Mouse (Mus musculus) midbrain, postnatal 0 days (tissue): ENCODE results near the gene Macrod1. TPM values are rescaled to one million over a fixed set of nuclear protein-coding genes. Genes with fewer than 3 reads are reported as not detected.

ENCODE experiments used
- ATAC-seq: fragments of 200-750 bp; cut with Nextera tagmentation; 2 replicates; pipeline ENCODE4 v1.8.0; 2017; ENCODE audit warnings: moderate number of reproducible peaks, mild to moderate bottlenecking, moderate TSS enrichment, moderate library complexity; ENCODE audit not compliant: low FRiP score
- DNase-seq: peaks from one replicate; pipeline ENCODE4 v3.0.0-alpha.2; 2015; ENCODE audit warnings: low spot score
- H3K27ac ChIP-seq: fragments of 300-500 bp; sonication (generic); 2 replicates; pipeline ENCODE4 v1.5.1; 2014; ENCODE audit warnings: low read depth, mild to moderate bottlenecking, low read length, mixed read lengths
- H3K27me3 ChIP-seq: fragments of 300-500 bp; sonication (generic); 2 replicates; pipeline ENCODE4 v1.6.1; 2014; ENCODE audit warnings: low read length, control low read depth, mixed read lengths; ENCODE audit not compliant: insufficient read depth
- H3K36me3 ChIP-seq: fragments of 300-500 bp; sonication (generic); 2 replicates; pipeline ENCODE4 v1.6.1; 2014; ENCODE audit warnings: low read length, control low read depth, mixed read lengths; ENCODE audit not compliant: insufficient read depth
- H3K4me1 ChIP-seq: fragments of 300-500 bp; sonication (generic); 2 replicates; pipeline ENCODE4 v1.6.1; 2014; ENCODE audit warnings: mild to moderate bottlenecking, control low read depth, antibody characterized with exemption, low read length, mixed read lengths; ENCODE audit not compliant: insufficient read depth
- H3K4me2 ChIP-seq: fragments of 300-500 bp; sonication (generic); 2 replicates; pipeline ENCODE4 v1.6.1; 2014; ENCODE audit warnings: low read depth, mild to moderate bottlenecking, low read length, mixed read lengths; ENCODE audit not compliant: poor library complexity, severe bottlenecking
- H3K4me3 ChIP-seq: fragments of 300-500 bp; sonication (generic); 2 replicates; pipeline ENCODE4 v1.5.1; 2014; ENCODE audit warnings: low read depth, mild to moderate bottlenecking, low read length, moderate library complexity
- H3K9ac ChIP-seq: fragments of 300-500 bp; sonication (generic); replicated peaks from 2 replicates; pipeline ENCODE4 v1.6.1; 2014; ENCODE audit warnings: mild to moderate bottlenecking, low read length, moderate library complexity, mixed read lengths; ENCODE audit not compliant: poor library complexity, severe bottlenecking
- H3K9me3 ChIP-seq: fragments of 300-500 bp; sonication (generic); 2 replicates; pipeline ENCODE4 v1.6.1; 2016; ENCODE audit warnings: low read length, control low read depth
- CTCF ChIP-seq: IDR thresholded peaks from 2 replicates; pipeline ENCODE4 v1.5.1; 2016; ENCODE audit warnings: antibody characterized with exemption, mild to moderate bottlenecking
- WGBS: fragments of 180-500 bp; shearing (Covaris S2); extraction: QIAGEN DNeasy Blood & Tissue Kit; methylation state at CpG from one replicate; pipeline ENCODE4 v1.1.7; 2014; 5-methylcytosine and 5-hydroxymethylcytosine counted together
- polyA plus RNA-seq: library from polyadenylated mRNA; unstranded; fragments of >200 nt; fragmentation: Nextera tagmentation; extraction: Ambion mirVana; gene quantifications from 2 replicates; pipeline ENCODE4 v1.2.1, GENCODE M21; 2015
- total RNA-seq: library from RNA; depleted of rRNA; stranded (reverse); fragments of >200 nt; gene quantifications from 2 replicates; pipeline ENCODE4 v1.2.3, GENCODE M21; 2014

Macrod1 gene
- total and polyA plus RNA-seq, 2 experiments from 2014 or later: 1.4 to 6.2 TPM

DNA sequence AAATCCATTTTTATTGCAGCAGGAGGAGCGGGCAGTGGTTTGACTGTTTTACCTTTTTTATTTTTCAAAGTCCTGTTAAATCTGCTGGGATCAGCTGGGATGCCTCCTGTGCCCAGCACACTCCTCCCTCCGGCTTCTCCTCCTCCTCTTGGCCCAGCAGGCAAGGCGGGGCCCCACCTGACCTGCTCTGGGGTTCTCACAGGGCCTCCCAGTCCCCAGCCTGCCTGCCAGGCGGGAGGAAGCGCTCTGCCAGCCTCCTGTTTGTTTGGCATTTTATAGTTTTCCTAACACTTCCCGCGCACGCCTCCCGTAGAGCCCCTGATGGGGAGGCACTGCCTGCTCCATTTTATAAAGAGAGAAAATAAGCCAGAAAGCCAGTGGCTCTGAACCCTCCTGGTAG is 79.4 kb downstream of the Macrod1 start:
- no peak for DNase-seq
- no peaks in the 10 kb centered on the region for H3K27me3 ChIP-seq
- no peaks in the 10 kb centered on the region for H3K9me3 ChIP-seq
- no peak for ATAC-seq
- WGBS: 20% methylated on average over 9 of the region's 9 CpGs
- H3K27ac ChIP-seq: peak overlapping the region; percentile 26; the same call in 1 of the 2 replicates
- no peaks in the 10 kb centered on the region for H3K36me3 ChIP-seq
- H3K4me3 ChIP-seq: no peak overlapping the region
- peaks cover 29% of the 10 kb centered on the region for H3K4me1 ChIP-seq
- TF ChIP-seq CTCF: no peak
- 0 out of 2 replicates have a peak overlapping the region, but pooled peaks have one; percentile 1 for H3K9ac ChIP-seq
- H3K4me2 ChIP-seq: no peak overlapping the region

- TF ChIP-seq CTCF: no peak
Observed at GRCm38 (mm10) chr19:7136714-7137498, 80.3 kb downstream of the Macrod1 start.

GRCm38 (mm10) chr19:7138327-7138726 is 81.7 kb downstream of the Macrod1 start:
- DNase-seq (no peak), ATAC-seq (no peak)
- Histone ChIP-seq H3K4me1 (peaks cover 36% of the 10 kb centered on the region), H3K27me3 (no peaks in the 10 kb centered on the region), H3K4me3 (no peak overlapping the region), H3K27ac (no peak overlapping the region), H3K9ac (no peak overlapping the region), H3K9me3 (no peaks in the 10 kb centered on the region), H3K4me2 (no peak overlapping the region), H3K36me3 (no peaks in the 10 kb centered on the region)
- no peak for TF ChIP-seq CTCF
- 53% methylated on average over 14 of the region's 14 CpGs for WGBS

More at GRCm38 (mm10) chr19:7136714-7137498, 80.3 kb downstream of the Macrod1 start:
- WGBS: 42% methylated on average over 14 of the region's 14 CpGs
- DNase-seq (no peak), ATAC-seq (no peak)
- Histone ChIP-seq H3K4me1 (peaks cover 36% of the 10 kb centered on the region), H3K36me3 (no peaks in the 10 kb centered on the region), H3K9ac (0 out of 2 replicates have a peak overlapping the region, but pooled peaks have one; percentile 1), H3K4me2 (no peak overlapping the region), H3K27me3 (no peaks in the 10 kb centered on the region), H3K4me3 (no peak overlapping the region), H3K27ac (no peak overlapping the region), H3K9me3 (no peaks in the 10 kb centered on the region)

DNA sequence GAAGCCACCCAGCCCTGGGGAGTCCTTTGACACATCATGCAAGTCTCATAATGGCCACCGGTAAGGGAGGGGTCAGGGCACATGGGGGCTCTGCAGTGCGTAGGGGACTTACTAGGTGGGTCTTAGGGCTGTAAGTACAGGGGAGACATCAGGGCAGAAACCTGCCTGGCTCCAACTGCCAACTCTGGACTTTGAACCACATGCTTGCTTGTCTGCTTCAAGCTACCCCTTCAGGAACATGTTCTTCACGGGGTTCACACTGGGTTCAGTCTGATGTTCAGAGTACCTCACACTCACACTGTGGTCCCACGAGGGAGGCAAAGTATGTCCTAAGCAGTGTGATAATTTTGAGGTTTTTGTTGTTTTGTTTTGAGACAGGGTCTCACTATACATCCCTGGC is 82.7 kb downstream of the Macrod1 start:
- WGBS: 63% methylated on average over 4 of the region's 4 CpGs
- Histone ChIP-seq H3K9me3 (no peaks in the 10 kb centered on the region), H3K4me1 (peaks cover 39% of the 10 kb centered on the region), H3K4me3 (no peak overlapping the region), H3K4me2 (no peak overlapping the region), H3K36me3 (no peaks in the 10 kb centered on the region), H3K27me3 (no peaks in the 10 kb centered on the region), H3K27ac (no peak overlapping the region), H3K9ac (no peak overlapping the region)
- no peak for TF ChIP-seq CTCF
- DNase-seq: no peak
- no peak for ATAC-seq

GRCm38 (mm10) chr19:7140373-7140772 is 83.8 kb downstream of the Macrod1 start:
- peak overlapping the region; percentile 24; the same call in 1 of the 2 replicates for H3K9ac ChIP-seq
- H3K4me1 ChIP-seq: peaks cover 32% of the 10 kb centered on the region
- WGBS: 26% methylated on average over 6 of the region's 6 CpGs

DNA sequence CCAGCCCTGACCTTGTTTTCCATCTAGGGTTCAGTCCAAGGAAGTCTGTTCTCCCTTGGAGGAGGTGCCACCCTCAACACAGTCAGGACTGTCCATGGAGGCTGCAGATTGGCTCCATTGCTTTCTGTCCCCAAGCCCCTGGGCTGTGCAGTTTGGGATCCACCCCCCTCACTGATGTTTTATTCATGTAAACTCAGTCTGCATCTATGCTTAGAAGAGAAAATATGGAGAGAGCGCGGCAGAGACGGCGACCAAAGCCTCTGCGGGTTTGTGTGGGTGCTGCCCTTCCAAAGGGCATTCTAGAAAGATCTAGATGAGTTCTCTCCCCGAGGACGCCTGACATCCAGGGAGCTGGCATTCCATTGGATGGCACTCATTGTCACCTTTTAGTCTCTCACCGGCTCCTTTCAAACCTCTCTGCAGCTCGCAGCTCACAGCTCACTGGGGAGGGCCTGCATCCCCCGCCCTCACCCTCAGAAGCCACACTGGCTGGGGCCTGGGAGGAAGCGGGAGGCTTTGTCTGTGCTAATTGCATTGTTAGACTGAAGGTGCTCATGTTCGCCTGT is 84.3 kb downstream of the Macrod1 start:
- Histone ChIP-seq H3K27ac (peak overlapping the region; percentile 55), H3K4me1 (peaks cover 28% of the 10 kb centered on the region), H3K27me3 (no peaks in the 10 kb centered on the region), H3K36me3 (no peaks in the 10 kb centered on the region), H3K9ac (peak overlapping the region; percentile 24; the same call in 1 of the 2 replicates), H3K4me2 (no peak overlapping the region), H3K9me3 (no peaks in the 10 kb centered on the region), H3K4me3 (no peak overlapping the region)
- 0 out of 2 replicates have a peak, but pooled peaks have one; percentile 20 for ATAC-seq
- WGBS: 23% methylated on average over 12 of the region's 12 CpGs
- no peak for TF ChIP-seq CTCF
- no peak for DNase-seq

More at GRCm38 (mm10) chr19:7140373-7140772, 83.8 kb downstream of the Macrod1 start:
- no peaks in the 10 kb centered on the region for H3K27me3 ChIP-seq
- no peak for TF ChIP-seq CTCF
- H3K9me3 ChIP-seq: no peaks in the 10 kb centered on the region
- DNase-seq: peak; percentile 81
- peak overlapping the region; percentile 63; the same call in 1 of the 2 replicates for H3K27ac ChIP-seq
- no peak overlapping the region for H3K4me2 ChIP-seq
- H3K4me3 ChIP-seq: no peak overlapping the region
- no peaks in the 10 kb centered on the region for H3K36me3 ChIP-seq
- ATAC-seq: no peak
